Comparison of ENCODE assay signal across 14 mouse cellular contexts in the genomic region with DNA sequence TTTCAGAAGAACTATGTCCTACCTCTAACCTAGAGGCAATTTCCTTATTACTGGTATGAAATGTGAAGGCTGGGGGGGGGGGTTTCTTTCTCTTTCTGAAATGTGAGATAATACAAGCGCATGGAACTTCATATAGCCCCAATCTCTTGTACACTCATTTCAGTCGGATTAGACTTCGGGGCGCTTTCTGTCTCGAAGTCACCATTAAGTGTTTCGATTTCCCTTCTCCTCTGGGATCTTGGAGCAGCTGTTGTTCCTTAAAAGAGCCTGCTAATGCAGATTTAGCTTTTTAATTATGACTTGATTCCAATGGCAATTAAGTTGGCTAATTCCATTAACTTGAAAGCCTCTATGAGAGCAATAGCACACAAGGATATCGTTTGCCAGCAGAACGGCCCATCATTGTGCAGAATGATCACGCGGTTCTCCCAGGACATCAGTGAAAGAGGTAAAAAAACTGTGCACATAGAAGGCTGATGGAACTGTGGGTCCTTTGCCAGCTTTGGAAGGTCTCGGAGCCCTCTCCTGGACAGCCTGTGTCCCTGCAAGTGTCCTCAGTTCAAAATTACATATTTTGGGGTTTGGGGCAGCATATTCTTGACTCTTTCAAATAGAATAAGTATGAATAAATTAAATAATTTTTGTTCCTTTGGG. TPM values are rescaled to one million over a fixed set of nuclear protein-coding genes. Genes with fewer than 3 reads are reported as not detected.
DNase-seq lines count a peak whose midpoint lies in the region; ATAC-seq and TF ChIP-seq lines count a peak whose summit lies in the region.
"Had no signal": no experiment of that assay in that cellular context is flagged by ENCODE, and none has a peak within 500 bp of the region (broad histone marks: within the 10 kb centered on the region; RNA-seq: fewer than 3 reads in every experiment).

No protein-coding gene starts in this region.

- H3K36me3 ChIP-seq in C2C12 (ENCODE audit: control insufficient read depth, insufficient read depth) = no peaks in the 10 kb centered on the region
- H3K36me3 ChIP-seq in hindbrain, embryonic 14.5 days (replicated peaks; ENCODE audit: control insufficient read depth, insufficient read depth) = no peaks in the 10 kb centered on the region
- H3K36me3 ChIP-seq: embryonic facial prominence, embryonic 13.5 days had no signal

- no peaks in the 10 kb centered on the region; the same call in 1 of the 2 replicates for H3K4me1 ChIP-seq in hindbrain, embryonic 14.5 days (replicated peaks; ENCODE audit: control insufficient read depth, insufficient read depth, low read length)
- H3K4me1 ChIP-seq: embryonic facial prominence, embryonic 13.5 days had no signal

- 0 out of 2 replicates have a peak overlapping the region, but pooled peaks have one; percentile 7 for H3K4me2 ChIP-seq in hindbrain, embryonic 14.5 days (replicated peaks)
- H3K4me2 ChIP-seq: embryonic facial prominence, embryonic 13.5 days; heart, embryonic 11.5 days had no signal

- H3K27me3 ChIP-seq in C2C12 (ENCODE audit: control insufficient read depth, insufficient read depth, insufficient read length) = no peaks in the 10 kb centered on the region
- no peaks in the 10 kb centered on the region for H3K27me3 ChIP-seq in hindbrain, embryonic 14.5 days (ENCODE audit: control insufficient read depth, insufficient read depth, low read length)
- H3K27me3 ChIP-seq: embryonic facial prominence, embryonic 13.5 days had no signal

- H3K27ac ChIP-seq in hindbrain, embryonic 14.5 days = no peak overlapping the region
- H3K27ac ChIP-seq: embryonic facial prominence, embryonic 13.5 days; macrophage had no signal

- no peaks in the 10 kb centered on the region for H3K79me2 ChIP-seq in C2C12 (ENCODE audit: control insufficient read depth, insufficient read depth)

- WGBS in hindbrain, embryonic 14.5 days = 50% methylated on average over 11 of the region's 11 CpGs

- ATAC-seq in hindbrain, embryonic 14.5 days (ENCODE audit: low FRiP score) = peak; percentile 84

- peak; percentile 18 for TF ChIP-seq CTCF in C2C12 (IDR thresholded peaks at IDR 0.05; ENCODE audit: control insufficient read depth, insufficient read depth, insufficient read length)

- H3ac ChIP-seq in C2C12 (ENCODE audit: control insufficient read depth, insufficient read length, low read depth) = no peak overlapping the region

- no peak overlapping the region for H3K9ac ChIP-seq in hindbrain, embryonic 14.5 days
- H3K9ac ChIP-seq: embryonic facial prominence, embryonic 13.5 days had no signal

- peak; percentile 35 to 59 for DNase-seq in cerebellum, postnatal 14 days
- DNase-seq in cerebellum, adult 9-11 months = no peak
- DNase-seq in kidney, postnatal 10 days = peak; percentile 44
- DNase-seq in kidney, adult 8-10 months = no peak
- DNase-seq in hindbrain, embryonic 14.5 days (ENCODE audit: low spot score) = peak; percentile 58
- no peak for DNase-seq in thymus, postnatal 4 days
- DNase-seq in right cerebral cortex, postnatal 4 days = no peak
- DNase-seq: adrenal gland, adult 8-10 months; B cell, adult 2 months had no signal

- H3K4me3 ChIP-seq in C2C12 (ENCODE audit: insufficient read depth, poor library complexity, severe bottlenecking) = no peak overlapping the region
- H3K4me3 ChIP-seq in hindbrain, embryonic 14.5 days (replicated peaks; ENCODE audit: low read length) = no peak overlapping the region
- H3K4me3 ChIP-seq: embryonic facial prominence, embryonic 13.5 days had no signal

- no peaks in the 10 kb centered on the region for H3K79me3 ChIP-seq in C2C12 (ENCODE audit: low read depth)

- no peaks in the 10 kb centered on the region for H3K9me3 ChIP-seq in hindbrain, embryonic 14.5 days (ENCODE audit: control insufficient read depth, low read length)
- H3K9me3 ChIP-seq: embryonic facial prominence, embryonic 13.5 days had no signal

TF ChIP-seq in C2C12, 6 proteins besides CTCF, POLR2A, EP300 and RAD21:
- no peak for TF ChIP-seq MYOG (IDR thresholded peaks at IDR 0.05; ENCODE audit: control insufficient read depth, extremely low read depth, insufficient read length)
- TF ChIP-seq FOSL1 (IDR thresholded peaks at IDR 0.05; ENCODE audit: insufficient read depth, low read length, poor library complexity, severe bottlenecking) = no peak
- no peak for TF ChIP-seq CEBPB (IDR thresholded peaks at IDR 0.05; ENCODE audit: low read depth)
- no peak for TF ChIP-seq MYOD1 (IDR thresholded peaks at IDR 0.05; ENCODE audit: control insufficient read depth, insufficient read length, low read depth)
- no peak for TF ChIP-seq USF1 (IDR thresholded peaks at IDR 0.05; ENCODE audit: low read depth)
- no peak for TF ChIP-seq MAX (IDR thresholded peaks at IDR 0.05)
TF ChIP-seq in C2C12: peak in this region for 0.

RNA-seq across cellular contexts. Expression of a gene that starts 22.4 kb away (rescaled TPM):
- not detected for polyA plus RNA-seq in C2C12 (2012; fragmentation: generic; extraction: Trizol)
- polyA plus RNA-seq in hindbrain, embryonic 14.5 days (2014; fragmentation: Nextera tagmentation; extraction: Ambion mirVana) = 0.25 TPM in 1 of 2 replicates, not detected in the other
- polyA plus RNA-seq: macrophage; urinary bladder, adult 2 months had no signal

RNA-seq across cellular contexts. Expression of a gene that starts 22.7 kb away (rescaled TPM):
- polyA plus RNA-seq in C2C12 (2012; fragmentation: generic; extraction: Trizol) = 28.6 TPM
- 15.8 and 16.2 TPM in 2 replicates for polyA plus RNA-seq in hindbrain, embryonic 14.5 days (2014; fragmentation: Nextera tagmentation; extraction: Ambion mirVana)

Comparison
In these comparisons a context has a peak if more than half of its experiments do, and no peak if none do; other contexts are left out.
1. DNase-seq: peak in cerebellum, postnatal 14 days (2 of 2), kidney, postnatal 10 days (single experiment) and hindbrain, embryonic 14.5 days (single experiment); none in cerebellum, adult 9-11 months (single experiment), kidney, adult 8-10 months (0 of 2), thymus, postnatal 4 days (single experiment) and right cerebral cortex, postnatal 4 days (single experiment).